Comparison of ENCODE assay signal across 29 mouse cellular contexts in the genomic region with DNA sequence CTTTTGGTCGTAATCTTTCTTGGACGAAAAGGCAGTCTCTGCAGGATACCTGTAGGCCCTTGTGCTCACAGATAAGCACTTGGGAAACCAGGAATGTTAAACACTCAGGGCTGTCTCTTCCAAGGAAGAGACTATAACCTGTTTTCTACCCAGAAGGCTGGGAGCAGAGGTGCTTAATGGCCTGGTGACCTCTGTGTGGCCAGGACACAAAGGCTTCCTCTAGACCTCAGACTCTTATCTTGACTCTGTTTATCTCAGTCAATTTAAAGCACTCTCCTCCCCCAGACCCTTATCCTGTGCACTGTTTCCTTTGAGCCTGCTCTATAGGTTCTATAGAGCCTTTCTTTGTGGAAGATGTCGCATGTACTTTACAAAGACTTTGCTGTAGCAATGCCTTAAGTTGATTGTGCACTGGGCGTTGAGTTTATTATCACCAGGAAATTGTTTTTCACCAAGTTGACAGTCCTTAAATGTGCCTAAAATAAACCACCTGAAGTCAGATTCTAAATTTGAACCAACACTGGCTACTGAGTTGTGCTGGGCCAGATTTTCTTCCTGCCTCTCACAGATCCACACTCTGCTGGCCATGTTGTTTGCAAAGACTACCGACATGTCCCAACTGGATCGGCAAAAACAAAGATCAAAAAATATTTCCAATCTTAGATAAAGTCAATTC. TPM values are rescaled to one million over a fixed set of nuclear protein-coding genes. Genes with fewer than 3 reads are reported as not detected.
A peak's percentile ranks its signal among the peaks of the same experiment; 100 is the strongest.
DNase-seq lines count a peak whose midpoint lies in the region; ATAC-seq lines count a peak whose summit lies in the region.
"Had no signal": no experiment of that assay in that cellular context is flagged by ENCODE, and none has a peak within 500 bp of the region (broad histone marks: within the 10 kb centered on the region; RNA-seq: fewer than 3 reads in every experiment).

No protein-coding gene starts in this region.

- H3K9me3 ChIP-seq in heart, embryonic 15.5 days (replicated peaks): no peaks in the 10 kb centered on the region
- no peaks in the 10 kb centered on the region for H3K9me3 ChIP-seq in forebrain, embryonic 14.5 days (replicated peaks; ENCODE audit: control insufficient read depth, low read length)
- H3K9me3 ChIP-seq: hindbrain, embryonic 15.5 days; intestine, embryonic 15.5 days; limb, embryonic 13.5 days had no signal

- H3K27me3 ChIP-seq in heart, embryonic 15.5 days: no peaks in the 10 kb centered on the region
- no peaks in the 10 kb centered on the region for H3K27me3 ChIP-seq in forebrain, embryonic 14.5 days (replicated peaks; ENCODE audit: control insufficient read depth, insufficient read depth, low read length)
- H3K27me3 ChIP-seq: hindbrain, embryonic 15.5 days; intestine, embryonic 15.5 days; limb, embryonic 13.5 days had no signal

- H3K4me1 ChIP-seq in heart, embryonic 15.5 days (replicated peaks): peaks cover 14% of the 10 kb centered on the region
- no peaks in the 10 kb centered on the region for H3K4me1 ChIP-seq in forebrain, embryonic 14.5 days (ENCODE audit: control insufficient read depth, insufficient read depth, low read length)
- H3K4me1 ChIP-seq: hindbrain, embryonic 15.5 days; intestine, embryonic 15.5 days had no signal

- H3K36me3 ChIP-seq in heart, embryonic 15.5 days: no peaks in the 10 kb centered on the region
- no peaks in the 10 kb centered on the region for H3K36me3 ChIP-seq in forebrain, embryonic 14.5 days (ENCODE audit: control insufficient read depth, insufficient read depth, low read length)
- H3K36me3 ChIP-seq: hindbrain, embryonic 15.5 days; intestine, embryonic 15.5 days; limb, embryonic 13.5 days had no signal

- no peak overlapping the region for H3K4me2 ChIP-seq in heart, embryonic 15.5 days
- H3K4me2 ChIP-seq in forebrain, embryonic 14.5 days (ENCODE audit: low read length): no peak overlapping the region
- H3K4me2 ChIP-seq: hindbrain, embryonic 15.5 days; intestine, embryonic 15.5 days; limb, embryonic 13.5 days had no signal

- H3K4me3 ChIP-seq in heart, embryonic 15.5 days: no peak overlapping the region
- H3K4me3 ChIP-seq in forebrain, embryonic 14.5 days (ENCODE audit: low read depth, low read length): no peak overlapping the region
- H3K4me3 ChIP-seq: hindbrain, embryonic 15.5 days; intestine, embryonic 15.5 days; limb, embryonic 13.5 days had no signal

- 22% methylated on average over 6 of the region's 6 CpGs for WGBS in heart, embryonic 15.5 days
- 69% methylated on average over 6 of the region's 6 CpGs for WGBS in forebrain, embryonic 14.5 days

- peak; percentile 53 for DNase-seq in kidney, adult 9 months
- DNase-seq in kidney, postnatal 10 days: no peak
- DNase-seq in heart, adult 18-20 months: peak; percentile 60 to 62
- DNase-seq in heart, adult 8-10 months (ENCODE audit: low spot score): peak; percentile 67
- no peak for DNase-seq in urinary bladder, postnatal 10 days (ENCODE audit: low spot score)
- no peak for DNase-seq in forebrain, embryonic 14.5 days (ENCODE audit: low spot score)
- DNase-seq in spleen, postnatal 14 days (ENCODE audit: low spot score in 2 of 2): no peak
- DNase-seq: cerebellum, adult 18-20 months; cerebellum, postnatal 25 days; embryo, embryonic 11 days; lung, postnatal 4 days; right cerebral cortex, postnatal 4 days; thymus, postnatal 25 days had no signal

- H3K27ac ChIP-seq in heart, embryonic 15.5 days: peak overlapping the region; percentile 79
- H3K27ac ChIP-seq in forebrain, embryonic 14.5 days (ENCODE audit: low read depth, low read length): no peak overlapping the region
- H3K27ac ChIP-seq: hindbrain, embryonic 15.5 days; intestine, embryonic 15.5 days; limb, embryonic 13.5 days; liver, embryonic 14.5 days had no signal

- peak; percentile 77 for ATAC-seq in heart, embryonic 15.5 days (replicated peaks; ENCODE audit: insufficient number of reproducible peaks, insufficient read depth, low FRiP score, low read depth)
- ATAC-seq in forebrain, embryonic 14.5 days: no peak
- ATAC-seq: intestine, embryonic 15.5 days had no signal

- no peak overlapping the region for H3K9ac ChIP-seq in heart, embryonic 15.5 days
- H3K9ac ChIP-seq in forebrain, embryonic 14.5 days (ENCODE audit: low read length): no peak overlapping the region
- H3K9ac ChIP-seq: hindbrain, embryonic 15.5 days; intestine, embryonic 15.5 days; limb, embryonic 13.5 days; liver, embryonic 14.5 days had no signal

RNA-seq across cellular contexts. Expression of a gene that starts 37.7 kb away (rescaled TPM):
- 1 to 10 TPM; 1.0 to 1.1 TPM for total RNA-seq in heart, adult 18-20 months (2021)
- total RNA-seq in heart, adult 8-10 months (2022): 1 to 10 TPM in 1 of 4 experiments, under 1 TPM in 2, not detected in 1; 0.60 to 1.2 (median 0.63) TPM
- polyA plus RNA-seq in heart, embryonic 15.5 days (2015; fragmentation: Nextera tagmentation; extraction: Ambion mirVana): 0.09 TPM in 1 of 2 replicates, not detected in the other
- polyA plus RNA-seq in forebrain, embryonic 14.5 days (2014; fragmentation: Nextera tagmentation; extraction: Ambion mirVana): not detected in 2 replicates
- total RNA-seq: adrenal gland, adult 18-20 months; adrenal gland, postnatal 4 days; layer of hippocampus, postnatal 25 days; left cerebral cortex, postnatal 14 days; midbrain, postnatal 0 days; neutrophil, adult 5-6 weeks had no signal
- polyA plus RNA-seq: hindbrain, embryonic 15.5 days; intestine, embryonic 15.5 days; midbrain, postnatal 0 days had no signal

RNA-seq across cellular contexts. Expression of a gene that starts 47.6 kb away (rescaled TPM):
- not detected for total RNA-seq in heart, adult 18-20 months (2021)
- total RNA-seq in heart, adult 8-10 months (2022): not detected
- polyA plus RNA-seq in heart, embryonic 15.5 days (2015; fragmentation: Nextera tagmentation; extraction: Ambion mirVana): not detected in 2 replicates
- not detected in 2 replicates for polyA plus RNA-seq in forebrain, embryonic 14.5 days (2014; fragmentation: Nextera tagmentation; extraction: Ambion mirVana)
- total RNA-seq: adrenal gland, adult 18-20 months; heart, postnatal 36 days; layer of hippocampus, postnatal 25 days; left cerebral cortex, postnatal 14 days; midbrain, postnatal 0 days; neutrophil, adult 5-6 weeks had no signal
- polyA plus RNA-seq: embryonic facial prominence, embryonic 14.5 days; hindbrain, embryonic 15.5 days; limb, embryonic 13.5 days; midbrain, postnatal 0 days had no signal

RNA-seq across cellular contexts. Expression of a gene that starts 53.6 kb away (rescaled TPM):
- total RNA-seq in heart, adult 18-20 months (2021): not detected
- total RNA-seq in heart, adult 8-10 months (2022): not detected
- polyA plus RNA-seq in heart, embryonic 15.5 days (2015; fragmentation: Nextera tagmentation; extraction: Ambion mirVana): not detected in 2 replicates
- polyA plus RNA-seq in forebrain, embryonic 14.5 days (2014; fragmentation: Nextera tagmentation; extraction: Ambion mirVana): not detected in 2 replicates
- total RNA-seq: adrenal gland, adult 18-20 months; adrenal gland, postnatal 4 days; gastrocnemius, adult 8-10 months; heart, postnatal 36 days; layer of hippocampus, postnatal 25 days; left cerebral cortex, postnatal 14 days; midbrain, postnatal 0 days; neutrophil, adult 5-6 weeks had no signal
- polyA plus RNA-seq: hindbrain, embryonic 15.5 days; intestine, embryonic 15.5 days; limb, embryonic 13.5 days; midbrain, postnatal 0 days had no signal

RNA-seq across cellular contexts. Expression of a gene that starts 59.3 kb away (rescaled TPM):
- total RNA-seq in heart, adult 18-20 months (2021): not detected
- total RNA-seq in heart, adult 8-10 months (2022): not detected
- polyA plus RNA-seq in heart, embryonic 15.5 days (2015; fragmentation: Nextera tagmentation; extraction: Ambion mirVana): not detected in 2 replicates
- not detected in 2 replicates for polyA plus RNA-seq in forebrain, embryonic 14.5 days (2014; fragmentation: Nextera tagmentation; extraction: Ambion mirVana)
- total RNA-seq: adrenal gland, adult 18-20 months; adrenal gland, postnatal 4 days; gastrocnemius, adult 8-10 months; heart, postnatal 36 days; layer of hippocampus, postnatal 25 days; left cerebral cortex, postnatal 14 days; midbrain, postnatal 0 days; neutrophil, adult 5-6 weeks had no signal
- polyA plus RNA-seq: C2C12; embryonic facial prominence, embryonic 14.5 days; hindbrain, embryonic 15.5 days; limb, embryonic 13.5 days; midbrain, postnatal 0 days; testis, adult 2 months had no signal

Comparison
In these comparisons a context has a peak if more than half of its experiments do, and no peak if none do; other contexts are left out.
1. DNase-seq: peak in kidney, adult 9 months (single experiment), heart, adult 18-20 months (2 of 2) and heart, adult 8-10 months (single experiment); none in kidney, postnatal 10 days (single experiment), urinary bladder, postnatal 10 days (single experiment), forebrain, embryonic 14.5 days (single experiment) and spleen, postnatal 14 days (0 of 2).